ENCODE assay signal across 11 mouse cellular contexts in genomic region chr8:127088372-127088771, GRCm38 (mm10). TPM values are rescaled to one million over a fixed set of nuclear protein-coding genes. Genes with fewer than 3 reads are reported as not detected.
A peak's percentile ranks its signal among the peaks of the same experiment; 100 is the strongest.
DNase-seq lines count a peak whose midpoint lies in the region; ATAC-seq and TF ChIP-seq lines count a peak whose summit lies in the region.
"Had no signal": no experiment of that assay in that cellular context is flagged by ENCODE, and none has a peak within 500 bp of the region (broad histone marks: within the 10 kb centered on the region; RNA-seq: fewer than 3 reads in every experiment).

No protein-coding gene starts in this region.

- ATAC-seq in heart, embryonic 13.5 days (ENCODE audit: extremely low read depth, insufficient number of reproducible peaks, low FRiP score, low TSS enrichment), result no peak
- ATAC-seq in embryonic facial prominence, embryonic 14.5 days (ENCODE audit: low read depth), result peak; percentile 31; the same call in 1 of the 2 replicates
- ATAC-seq in liver, embryonic 12.5 days, result 0 out of 2 replicates have a peak, but pooled peaks have one; percentile 23

- H3K27me3 ChIP-seq in heart, embryonic 13.5 days (replicated peaks), result no peaks in the 10 kb centered on the region
- H3K27me3 ChIP-seq in embryonic facial prominence, embryonic 14.5 days (replicated peaks; ENCODE audit: control insufficient read depth, insufficient read depth, low read length), result no peaks in the 10 kb centered on the region
- H3K27me3 ChIP-seq in liver, embryonic 12.5 days (replicated peaks), result no peaks in the 10 kb centered on the region
- no peaks in the 10 kb centered on the region for H3K27me3 ChIP-seq in thymus, adult 2 months (ENCODE audit: control insufficient read depth, insufficient read depth, low read length)
- H3K27me3 ChIP-seq: limb, embryonic 15.5 days had no signal

- no peaks in the 10 kb centered on the region for H3K36me3 ChIP-seq in heart, embryonic 13.5 days
- H3K36me3 ChIP-seq in embryonic facial prominence, embryonic 14.5 days (ENCODE audit: control insufficient read depth, insufficient read depth, low read length), result no peaks in the 10 kb centered on the region
- no peaks in the 10 kb centered on the region for H3K36me3 ChIP-seq in liver, embryonic 12.5 days
- no peaks in the 10 kb centered on the region for H3K36me3 ChIP-seq in thymus, adult 2 months (ENCODE audit: control insufficient read depth, insufficient read depth, low read length)
- H3K36me3 ChIP-seq: limb, embryonic 15.5 days had no signal

- no peaks in the 10 kb centered on the region for H3K9me3 ChIP-seq in heart, embryonic 13.5 days
- no peaks in the 10 kb centered on the region for H3K9me3 ChIP-seq in embryonic facial prominence, embryonic 14.5 days (ENCODE audit: control insufficient read depth, low read length)
- H3K9me3 ChIP-seq in liver, embryonic 12.5 days (replicated peaks), result no peaks in the 10 kb centered on the region
- H3K9me3 ChIP-seq: limb, embryonic 15.5 days; megakaryocyte, embryonic 14.5 days had no signal

- 0 out of 2 replicates have a peak overlapping the region, but pooled peaks have one; percentile 10 for H3K27ac ChIP-seq in heart, embryonic 13.5 days (replicated peaks)
- H3K27ac ChIP-seq in embryonic facial prominence, embryonic 14.5 days (replicated peaks; ENCODE audit: low read depth, low read length), result 0 out of 2 replicates have a peak overlapping the region, but pooled peaks have one; percentile 2
- H3K27ac ChIP-seq in liver, embryonic 12.5 days, result no peak overlapping the region
- H3K27ac ChIP-seq in thymus, adult 2 months (ENCODE audit: control insufficient read depth, insufficient read depth, low read length), result no peak overlapping the region
- H3K27ac ChIP-seq: limb, embryonic 15.5 days had no signal

- DNase-seq in heart, postnatal 10 days, result no peak
- peak; percentile 45 for DNase-seq in R1 (ENCODE audit: low read depth, low spot score)
- DNase-seq in embryonic facial prominence, embryonic 14.5 days (ENCODE audit: low spot score), result no peak
- no peak for DNase-seq in gastrocnemius, postnatal 36 days
- no peak for DNase-seq in cerebellum, adult 11-12 months
- DNase-seq in thymus, adult 2 months, result no peak
- DNase-seq: retina, postnatal 1 day had no signal

- intact Hi-C loops in heart, postnatal 10 days (cut with DNase I), result no loop called here
- intact Hi-C loops in gastrocnemius, postnatal 36 days (cut with DNase I), result no loop called here

- peaks cover 68% of the 10 kb centered on the region for H3K4me1 ChIP-seq in heart, embryonic 13.5 days
- peaks cover 48% of the 10 kb centered on the region for H3K4me1 ChIP-seq in embryonic facial prominence, embryonic 14.5 days (ENCODE audit: control insufficient read depth, insufficient read depth, low read length)
- peaks cover 23% of the 10 kb centered on the region for H3K4me1 ChIP-seq in liver, embryonic 12.5 days
- no peaks in the 10 kb centered on the region for H3K4me1 ChIP-seq in thymus, adult 2 months (replicated peaks; ENCODE audit: control insufficient read depth, insufficient read depth, low read length)
- H3K4me1 ChIP-seq: megakaryocyte, embryonic 14.5 days had no signal

- no peak overlapping the region for H3K4me3 ChIP-seq in heart, embryonic 13.5 days
- H3K4me3 ChIP-seq in embryonic facial prominence, embryonic 14.5 days (ENCODE audit: low read depth, low read length), result no peak overlapping the region
- H3K4me3 ChIP-seq in liver, embryonic 12.5 days, result no peak overlapping the region
- no peak overlapping the region for H3K4me3 ChIP-seq in thymus, adult 2 months (ENCODE audit: control insufficient read depth, insufficient read depth, low read length)
- H3K4me3 ChIP-seq: limb, embryonic 15.5 days; megakaryocyte, embryonic 14.5 days had no signal

- no peak for TF ChIP-seq CTCF in thymus, adult 2 months (IDR thresholded peaks at IDR 0.05; ENCODE audit: borderline replicate concordance, control insufficient read depth, extremely low read depth, insufficient read depth, low read length, poor library complexity)

- 19% methylated on average over 9 of the region's 9 CpGs for WGBS in heart, embryonic 13.5 days
- WGBS in embryonic facial prominence, embryonic 14.5 days, result 8% methylated on average over 6 of the region's 9 CpGs
- WGBS in liver, embryonic 12.5 days (ENCODE audit: insufficient replicate concordance), result 23% methylated on average over 9 of the region's 9 CpGs
- 30% methylated on average over 9 of the region's 9 CpGs for WGBS in thymus, adult 2 months

- no peak overlapping the region for H3K4me2 ChIP-seq in heart, embryonic 13.5 days
- no peak overlapping the region for H3K4me2 ChIP-seq in embryonic facial prominence, embryonic 14.5 days (ENCODE audit: low read depth, low read length)
- H3K4me2 ChIP-seq in liver, embryonic 12.5 days, result peak overlapping the region; percentile 16; the same call in 1 of the 2 replicates
- H3K4me2 ChIP-seq: limb, embryonic 15.5 days had no signal

- no peak overlapping the region for H3K9ac ChIP-seq in heart, embryonic 13.5 days
- H3K9ac ChIP-seq in embryonic facial prominence, embryonic 14.5 days (ENCODE audit: low read depth, low read length), result no peak overlapping the region
- no peak overlapping the region for H3K9ac ChIP-seq in liver, embryonic 12.5 days
- H3K9ac ChIP-seq: limb, embryonic 15.5 days had no signal

- no peak for TF ChIP-seq POLR2A in thymus, adult 2 months (IDR thresholded peaks at IDR 0.05; ENCODE audit: control insufficient read depth, extremely low read depth, insufficient read depth, low read length, poor library complexity)

RNA-seq across cellular contexts. Expression of gene Pard3, which starts 24.7 kb away (rescaled TPM):
- 15.0 and 16.1 TPM in 2 replicates for polyA plus RNA-seq in heart, embryonic 13.5 days (2015; fragmentation: Nextera tagmentation; extraction: Ambion mirVana)
- total RNA-seq in heart, postnatal 10 days (2021), result 10 to 100 TPM; 32.8 to 35.0 TPM
- 35.4 and 38.7 TPM in 2 replicates for polyA plus RNA-seq in embryonic facial prominence, embryonic 14.5 days (2014; fragmentation: Nextera tagmentation; extraction: Ambion mirVana)
- polyA plus RNA-seq in liver, embryonic 12.5 days (2016; fragmentation: Nextera tagmentation; extraction: Ambion mirVana), result 8.5 and 9.7 TPM in 2 replicates
- 10 to 100 TPM; 25.8 to 27.3 TPM for total RNA-seq in gastrocnemius, postnatal 36 days (2021)
- 10.3 and 10.4 TPM in 2 replicates for polyA plus RNA-seq in thymus, adult 2 months (2012; rRNA removed)

Comparison
In these comparisons a context has a peak if more than half of its experiments do, and no peak if none do; other contexts are left out.
1. H3K27ac ChIP-seq: peak in heart, embryonic 13.5 days (single experiment) and embryonic facial prominence, embryonic 14.5 days (single experiment); none in liver, embryonic 12.5 days (single experiment) and thymus, adult 2 months (single experiment).